Mouse (Mus musculus) C2C12 (cell line): ENCODE data around the gene Ppp2r2c. TPM values are rescaled to one million over a fixed set of nuclear protein-coding genes. Genes with fewer than 3 reads are reported as not detected.

Source experiments
- H3K27me3 ChIP-seq: one replicate; pipeline ENCODE4 v1.6.1; 2011; ENCODE audit not compliant: control insufficient read depth, insufficient read depth, insufficient read length
- H3K36me3 ChIP-seq: one replicate; pipeline ENCODE4 v1.6.1; 2011; ENCODE audit not compliant: control insufficient read depth, insufficient read depth
- H3K4me3 ChIP-seq: one replicate; pipeline ENCODE4 v1.5.1; 2011; ENCODE audit warnings: mild to moderate bottlenecking, control low read depth; ENCODE audit not compliant: poor library complexity, insufficient read depth, severe bottlenecking
- H3K79me2 ChIP-seq: one replicate; pipeline ENCODE4 v1.6.1; 2011; ENCODE audit not compliant: control insufficient read depth, insufficient read depth
- H3K79me3 ChIP-seq: one replicate; pipeline ENCODE4 v1.6.1; 2011; ENCODE audit warnings: low read depth, control low read depth
- H3ac ChIP-seq: one replicate; pipeline ENCODE3; 2011; ENCODE audit warnings: low read depth; ENCODE audit not compliant: control insufficient read depth, insufficient read length
- CEBPB ChIP-seq: IDR thresholded peaks from one replicate; pipeline ENCODE4 v1.6.1; 2011; ENCODE audit warnings: low read depth, mild to moderate bottlenecking, control low read depth, moderate library complexity
- CTCF ChIP-seq: IDR thresholded peaks from one replicate; pipeline ENCODE4 v1.5.1; 2011; ENCODE audit not compliant: control insufficient read depth, insufficient read depth, insufficient read length
- FOSL1 ChIP-seq: IDR thresholded peaks from one replicate; pipeline ENCODE4 v1.8.0; 2011; ENCODE audit warnings: mild to moderate bottlenecking, low read length; ENCODE audit not compliant: poor library complexity, insufficient read depth, severe bottlenecking
- MAX ChIP-seq: IDR thresholded peaks from one replicate; pipeline ENCODE4 v1.6.1; 2011; ENCODE audit warnings: mild to moderate bottlenecking, control low read depth
- MYOD1 ChIP-seq: IDR thresholded peaks from one replicate; pipeline ENCODE4 v1.6.1; 2011; ENCODE audit warnings: low read depth; ENCODE audit not compliant: control insufficient read depth, insufficient read length
- MYOG ChIP-seq: IDR thresholded peaks from one replicate; pipeline ENCODE4 v1.6.1; 2011; ENCODE audit not compliant: control insufficient read depth, insufficient read length; ENCODE audit errors: extremely low read depth
- USF1 ChIP-seq: IDR thresholded peaks from one replicate; pipeline ENCODE4 v1.6.1; 2011; ENCODE audit warnings: low read depth, mild to moderate bottlenecking, control low read depth, moderate library complexity
- long read RNA-seq, 2 experiments: library from polyadenylated mRNA; unstranded; transcript quantifications; one replicate each; pipeline ENCODE4 v2.0.0; 2019 to 2020
- polyA plus RNA-seq: library from polyadenylated mRNA; unstranded; fragments of >200 nt; fragmentation: generic; extraction: Trizol; gene quantifications from one replicate; pipeline ENCODE4 v1.2.1, GENCODE M21; 2012; ENCODE audit warnings: missing spikeins

Gene Ppp2r2c
- not detected for polyA plus RNA-seq
- long read RNA-seq, experiment 1 = 0 reads
- long read RNA-seq, experiment 2 = 0 reads

DNA sequence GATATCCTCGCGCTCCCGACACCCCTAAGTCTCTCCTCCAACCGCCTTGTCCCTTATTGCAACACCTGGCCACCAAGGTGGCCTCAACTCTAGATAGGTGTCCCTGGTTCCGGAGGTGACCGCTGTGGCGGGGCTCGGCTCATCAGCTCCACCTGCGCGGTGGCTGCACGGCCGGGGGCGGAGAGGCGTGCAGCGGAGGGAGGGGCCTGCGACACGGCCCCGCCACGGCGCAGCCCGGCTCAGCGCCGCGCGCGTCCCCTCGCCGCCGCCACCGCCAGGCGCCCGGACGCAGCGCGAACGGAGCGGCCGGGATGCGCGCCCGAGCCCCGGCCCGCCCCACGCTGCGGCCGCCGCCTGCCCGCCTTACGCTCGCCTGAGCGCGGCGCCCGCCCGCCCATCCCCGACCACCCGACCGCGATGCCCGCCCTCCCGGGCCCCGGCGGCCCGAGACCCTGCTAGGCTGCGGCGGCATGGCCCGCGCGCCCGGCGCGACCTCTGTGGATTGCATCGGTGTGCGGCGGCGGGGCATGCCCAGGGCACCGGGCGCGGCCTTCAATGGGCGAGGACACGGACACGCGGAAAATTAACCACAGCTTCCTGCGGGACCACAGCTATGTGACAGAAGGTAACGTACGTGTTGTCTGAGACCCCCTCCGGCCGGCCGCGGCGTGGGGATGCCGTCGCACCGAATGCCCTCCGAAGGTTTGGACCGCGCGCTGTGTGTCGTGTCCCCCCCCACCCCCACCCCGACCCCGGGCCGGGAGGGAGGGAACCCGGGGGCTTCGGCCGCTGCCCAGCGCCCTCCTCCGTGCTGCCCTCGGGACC, at the start of gene Ppp2r2c:
TSS of gene Ppp2r2c (plus strand) at position 248 of the 825 bp plus-strand sequence.
- Histone ChIP-seq H3K79me2 (no peaks in the 10 kb centered on the region), H3K79me3 (no peaks in the 10 kb centered on the region), H3K27me3 (peaks cover 95% of the 10 kb centered on the region), H3K36me3 (no peaks in the 10 kb centered on the region), H3ac (no peak within 1 kb of the TSS), H3K4me3 (no peak within 1 kb of the TSS)
- no peak for TF ChIP-seq CTCF
- no peak for TF ChIP-seq MAX
- no peak for TF ChIP-seq MYOD1
- no peak for TF ChIP-seq MYOG
- no peak for TF ChIP-seq CEBPB
- TF ChIP-seq FOSL1 = no peak
- no peak for TF ChIP-seq USF1

DNA sequence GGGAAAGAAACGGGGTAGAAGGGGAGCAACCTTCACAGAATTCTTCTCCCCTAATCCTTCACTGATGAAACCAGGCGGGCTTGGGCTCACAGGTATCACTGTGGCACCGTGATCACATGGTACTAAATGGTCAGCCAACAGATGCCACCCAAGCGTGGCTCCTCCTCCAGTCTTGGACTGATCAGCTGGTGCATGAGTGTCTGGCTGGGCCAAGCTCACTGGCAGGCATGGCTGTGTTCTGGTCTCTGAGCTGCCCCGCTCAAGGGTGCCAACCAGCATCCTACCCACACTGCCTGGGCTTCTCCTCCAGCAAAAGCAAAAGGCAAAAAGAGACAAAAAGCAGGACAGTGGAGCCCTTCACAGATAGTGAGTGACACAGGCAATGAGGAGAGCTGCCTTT, 48.6 kb upstream of the Ppp2r2c start:
- Histone ChIP-seq H3K27me3 (no peaks in the 10 kb centered on the region), H3K36me3 (no peaks in the 10 kb centered on the region), H3K79me2 (no peaks in the 10 kb centered on the region), H3K79me3 (no peaks in the 10 kb centered on the region), H3K4me3 (no peak overlapping the region), H3ac (no peak overlapping the region)
- TF ChIP-seq CTCF (no peak), MAX (no peak), USF1 (no peak), CEBPB (no peak), FOSL1 (no peak), MYOD1 (no peak), MYOG (no peak)

DNA sequence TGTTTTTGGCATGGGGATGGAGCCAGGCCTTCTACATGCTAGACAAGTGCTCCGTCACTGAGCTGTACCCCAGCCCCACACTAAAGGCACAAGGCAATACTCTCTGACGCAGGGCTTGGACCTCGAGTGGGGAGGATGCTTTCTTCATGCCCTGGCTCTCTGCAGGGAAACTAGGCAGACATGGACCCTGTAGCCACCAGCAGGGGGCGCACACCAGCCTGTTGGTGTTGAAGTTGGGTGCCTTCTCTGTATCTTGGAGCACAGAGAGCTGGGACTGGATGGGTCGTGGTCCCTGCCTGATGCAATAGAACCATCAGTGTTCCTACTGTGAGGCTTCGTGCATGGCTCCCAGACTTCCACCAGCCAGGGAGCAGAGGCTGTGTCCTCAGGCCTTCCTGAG, 48.2 kb upstream of the Ppp2r2c start:
- Histone ChIP-seq H3K36me3 (no peaks in the 10 kb centered on the region), H3K79me2 (no peaks in the 10 kb centered on the region), H3K4me3 (no peak overlapping the region), H3K79me3 (no peaks in the 10 kb centered on the region), H3ac (no peak overlapping the region), H3K27me3 (no peaks in the 10 kb centered on the region)
- TF ChIP-seq FOSL1 (no peak), CTCF (peak; percentile 78)

DNA sequence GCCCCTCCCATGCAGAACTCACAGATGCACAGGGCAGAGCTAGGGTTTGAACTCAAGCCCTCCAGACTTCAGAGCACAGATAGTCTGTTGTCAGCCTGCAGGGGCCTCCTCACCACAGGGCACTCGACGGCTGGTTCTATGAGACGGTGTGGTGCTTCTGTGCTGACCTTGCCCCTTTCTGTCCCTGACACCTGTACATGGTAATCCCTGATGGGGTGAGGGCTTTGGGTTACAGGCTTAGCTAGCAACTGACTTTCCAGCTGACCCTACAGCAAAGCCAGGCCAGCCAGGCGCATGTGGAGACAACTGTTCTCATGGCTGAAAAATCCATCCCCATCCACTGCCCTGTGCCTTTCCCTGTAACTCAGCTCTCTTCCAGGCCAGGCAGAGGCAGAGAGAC, 45.4 kb upstream of the Ppp2r2c start:
- TF ChIP-seq USF1 = no peak
- no peak for TF ChIP-seq FOSL1
- no peak for TF ChIP-seq MYOD1
- TF ChIP-seq CTCF = no peak
- TF ChIP-seq MYOG = no peak
- no peak for TF ChIP-seq MAX
- no peak for TF ChIP-seq CEBPB
- Histone ChIP-seq H3ac (no peak overlapping the region), H3K36me3 (no peaks in the 10 kb centered on the region), H3K79me3 (no peaks in the 10 kb centered on the region), H3K27me3 (peaks cover 3% of the 10 kb centered on the region), H3K4me3 (no peak overlapping the region), H3K79me2 (no peaks in the 10 kb centered on the region)

DNA sequence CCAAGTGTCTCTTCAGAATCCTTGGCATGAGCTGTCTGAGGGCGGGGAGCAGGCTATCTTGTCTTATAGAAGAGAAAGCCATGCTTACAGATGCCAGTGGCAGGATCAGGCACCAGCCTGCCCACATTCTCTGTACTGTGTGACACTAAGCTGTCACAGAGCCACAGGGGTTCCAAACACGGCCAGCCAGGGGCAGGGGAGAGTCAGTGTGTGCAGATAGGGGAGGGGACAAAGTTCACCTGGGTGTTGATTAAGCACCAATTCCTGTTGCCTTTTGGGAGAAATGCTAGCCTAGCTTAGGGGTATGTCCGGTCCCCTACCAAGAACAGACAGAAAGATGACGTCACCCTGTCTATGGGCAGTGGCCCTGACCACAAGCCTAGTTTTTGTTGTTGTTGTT, 39.2 kb upstream of the Ppp2r2c start:
- Histone ChIP-seq H3K4me3 (no peak overlapping the region), H3K79me2 (no peaks in the 10 kb centered on the region), H3K27me3 (peaks cover 7% of the 10 kb centered on the region), H3ac (no peak overlapping the region), H3K79me3 (no peaks in the 10 kb centered on the region), H3K36me3 (no peaks in the 10 kb centered on the region)
- TF ChIP-seq USF1 = no peak
- TF ChIP-seq CEBPB = no peak
- no peak for TF ChIP-seq FOSL1
- TF ChIP-seq CTCF = no peak
- no peak for TF ChIP-seq MAX
- no peak for TF ChIP-seq MYOD1
- TF ChIP-seq MYOG = no peak
